ENCODE assay signal across 18 mouse cellular contexts in genomic region chr11:11013581-11013980, GRCm38 (mm10).
DNase-seq lines count a peak whose midpoint lies in the region; ATAC-seq and TF ChIP-seq lines count a peak whose summit lies in the region.
"Had no signal": no experiment of that assay in that cellular context is flagged by ENCODE, and none has a peak within 500 bp of the region (broad histone marks: within the 10 kb centered on the region; RNA-seq: fewer than 3 reads in every experiment).

No protein-coding gene starts in this region.

- H3K9me3 ChIP-seq in forebrain, postnatal 0 days (ENCODE audit: low read length), result no peaks in the 10 kb centered on the region
- H3K9me3 ChIP-seq in forebrain, embryonic 13.5 days (replicated peaks), result no peaks in the 10 kb centered on the region
- H3K9me3 ChIP-seq: embryonic facial prominence, embryonic 13.5 days; embryonic facial prominence, embryonic 15.5 days; forebrain, embryonic 10.5 days; forebrain, embryonic 15.5 days had no signal

- no peak overlapping the region for H3K4me2 ChIP-seq in forebrain, postnatal 0 days (ENCODE audit: low read depth)
- no peak overlapping the region for H3K4me2 ChIP-seq in forebrain, embryonic 13.5 days
- H3K4me2 ChIP-seq: embryonic facial prominence, embryonic 13.5 days; embryonic facial prominence, embryonic 15.5 days; forebrain, embryonic 15.5 days had no signal

- no peak overlapping the region for H3K4me3 ChIP-seq in forebrain, postnatal 0 days (ENCODE audit: low read depth, low read length)
- H3K4me3 ChIP-seq in forebrain, embryonic 13.5 days, result no peak overlapping the region
- H3K4me3 ChIP-seq: embryonic facial prominence, embryonic 13.5 days; embryonic facial prominence, embryonic 15.5 days; erythroblast, embryonic 14.5 days; forebrain, embryonic 10.5 days; forebrain, embryonic 15.5 days had no signal

- H3K27me3 ChIP-seq in forebrain, postnatal 0 days (ENCODE audit: insufficient read depth, low read length), result peaks cover 18% of the 10 kb centered on the region
- H3K27me3 ChIP-seq in forebrain, embryonic 13.5 days, result peaks cover 14% of the 10 kb centered on the region; the same call in 1 of the 2 replicates
- H3K27me3 ChIP-seq: embryonic facial prominence, embryonic 13.5 days; embryonic facial prominence, embryonic 15.5 days had no signal

- no peaks in the 10 kb centered on the region for H3K36me3 ChIP-seq in forebrain, postnatal 0 days (ENCODE audit: insufficient read depth)
- no peaks in the 10 kb centered on the region for H3K36me3 ChIP-seq in forebrain, embryonic 13.5 days (ENCODE audit: poor library complexity, severe bottlenecking)
- H3K36me3 ChIP-seq: embryonic facial prominence, embryonic 13.5 days; embryonic facial prominence, embryonic 15.5 days; forebrain, embryonic 10.5 days; forebrain, embryonic 15.5 days had no signal

- WGBS in forebrain, postnatal 0 days, result 62% methylated on average over 2 of the region's 2 CpGs
- 72% methylated on average over 2 of the region's 2 CpGs for WGBS in forebrain, embryonic 13.5 days

- no peak for ATAC-seq in forebrain, postnatal 0 days
- ATAC-seq in forebrain, embryonic 13.5 days, result no peak

- intact Hi-C loops in heart, postnatal 25 days (cut with DNase I), result no loop called here

- no peak for TF ChIP-seq POLR2A in brain, embryonic 14.5 days (IDR thresholded peaks at IDR 0.05; ENCODE audit: borderline replicate concordance, extremely low read depth, insufficient read depth, insufficient read length, poor library complexity, severe bottlenecking)

- TF ChIP-seq CTCF in forebrain, postnatal 0 days (IDR thresholded peaks at IDR 0.05; ENCODE audit: low read depth), result no peak
- no peak for TF ChIP-seq CTCF in brain, embryonic 14.5 days (IDR thresholded peaks at IDR 0.05; ENCODE audit: borderline replicate concordance, extremely low read depth, insufficient read depth, insufficient read length)

- DNase-seq in cerebellum, postnatal 14 days, result peak; percentile 28 to 31
- no peak for DNase-seq in cerebellum, adult 9-10 months
- DNase-seq in forebrain, postnatal 0 days, result peak; percentile 35
- DNase-seq in brain, adult 2 months (ENCODE audit: low read depth, low spot score), result peak; percentile 21
- peak; percentile 35 for DNase-seq in brain, embryonic 14.5 days (ENCODE audit: low read depth)
- no peak for DNase-seq in heart, postnatal 25 days (ENCODE audit: low spot score)
- DNase-seq in yolk sac, embryonic 10.5 days (ENCODE audit: low spot score), result no peak
- DNase-seq: adrenal gland, adult 2 months; adrenal gland, postnatal 10 days; adrenal gland, postnatal 25 days; cerebellum, adult 11 months; embryo, embryonic 11 days had no signal

- H3K4me1 ChIP-seq in forebrain, postnatal 0 days (ENCODE audit: insufficient read depth), result no peaks in the 10 kb centered on the region
- H3K4me1 ChIP-seq in forebrain, embryonic 13.5 days, result 0 out of 2 replicates have a peak, but pooled peaks cover 4% of the 10 kb centered on the region
- H3K4me1 ChIP-seq: embryonic facial prominence, embryonic 13.5 days; embryonic facial prominence, embryonic 15.5 days; forebrain, embryonic 10.5 days had no signal

- H3K27ac ChIP-seq in forebrain, postnatal 0 days (ENCODE audit: low read depth, low read length), result no peak overlapping the region
- no peak overlapping the region for H3K27ac ChIP-seq in forebrain, embryonic 13.5 days
- H3K27ac ChIP-seq: embryonic facial prominence, embryonic 13.5 days; embryonic facial prominence, embryonic 15.5 days; forebrain, embryonic 10.5 days; forebrain, embryonic 15.5 days had no signal

- no peak overlapping the region for H3K9ac ChIP-seq in forebrain, postnatal 0 days
- no peak overlapping the region for H3K9ac ChIP-seq in forebrain, embryonic 13.5 days
- H3K9ac ChIP-seq: embryonic facial prominence, embryonic 13.5 days; embryonic facial prominence, embryonic 15.5 days; forebrain, embryonic 15.5 days had no signal

Comparison
In these comparisons a context has a peak if more than half of its experiments do, and no peak if none do; other contexts are left out.
1. DNase-seq: peak in cerebellum, postnatal 14 days (2 of 2), forebrain, postnatal 0 days (single experiment), brain, adult 2 months (single experiment) and brain, embryonic 14.5 days (single experiment); none in cerebellum, adult 9-10 months (single experiment), heart, postnatal 25 days (single experiment) and yolk sac, embryonic 10.5 days (single experiment).